Mouse (Mus musculus) embryonic facial prominence, embryonic 14.5 days (tissue): ENCODE measurements around the gene Gm21885. TPM values are rescaled to one million over a fixed set of nuclear protein-coding genes. Genes with fewer than 3 reads are reported as not detected.

Experiments used
- ATAC-seq: fragments of 200-750 bp; cut with Nextera tagmentation; 2 replicates; pipeline ENCODE4 v1.8.0; 2017; ENCODE audit warnings: low read depth, moderate number of reproducible peaks, moderate TSS enrichment
- DNase-seq: peaks from one replicate; pipeline ENCODE4 v3.0.0-alpha.2; 2015; ENCODE audit warnings: low spot score
- H3K27ac ChIP-seq: fragments of 300-500 bp; sonication (generic); replicated peaks from 2 replicates; pipeline ENCODE4 v1.5.1; 2014; ENCODE audit warnings: low read depth, mild to moderate bottlenecking, low read length, moderate library complexity
- H3K27me3 ChIP-seq: fragments of 300-500 bp; sonication (generic); replicated peaks from 2 replicates; pipeline ENCODE4 v1.6.1; 2014; ENCODE audit warnings: low read length; ENCODE audit not compliant: control insufficient read depth, insufficient read depth
- H3K36me3 ChIP-seq: fragments of 300-500 bp; sonication (generic); 2 replicates; pipeline ENCODE4 v1.6.1; 2014; ENCODE audit warnings: low read length, mixed read lengths; ENCODE audit not compliant: control insufficient read depth, insufficient read depth
- H3K4me1 ChIP-seq: fragments of 300-500 bp; sonication (generic); 2 replicates; pipeline ENCODE4 v1.6.1; 2014; ENCODE audit warnings: antibody characterized with exemption, low read length; ENCODE audit not compliant: control insufficient read depth, insufficient read depth
- H3K4me2 ChIP-seq: fragments of 300-500 bp; sonication (generic); 2 replicates; pipeline ENCODE4 v1.6.1; 2014; ENCODE audit warnings: low read depth, mild to moderate bottlenecking, low read length, moderate library complexity, mixed read lengths
- H3K4me3 ChIP-seq: fragments of 300-500 bp; sonication (generic); 2 replicates; pipeline ENCODE4 v1.5.1; 2014; ENCODE audit warnings: low read depth, mild to moderate bottlenecking, low read length
- H3K9ac ChIP-seq: fragments of 300-500 bp; sonication (generic); 2 replicates; pipeline ENCODE4 v1.6.1; 2014; ENCODE audit warnings: low read depth, mild to moderate bottlenecking, low read length, moderate library complexity, mixed read lengths
- H3K9me3 ChIP-seq: fragments of 300-500 bp; sonication (generic); 2 replicates; pipeline ENCODE4 v1.6.1; 2016; ENCODE audit warnings: low read length; ENCODE audit not compliant: control insufficient read depth
- WGBS: fragments of 180-500 bp; shearing (Covaris S2); extraction: QIAGEN DNeasy Blood & Tissue Kit; methylation state at CpG from one replicate; pipeline ENCODE4 v1.1.7; 2014; 5-methylcytosine and 5-hydroxymethylcytosine counted together
- polyA plus RNA-seq: library from polyadenylated mRNA; unstranded; fragments of >200 nt; fragmentation: Nextera tagmentation; extraction: Ambion mirVana; gene quantifications from 2 replicates; pipeline ENCODE4 v1.2.1, GENCODE M21; 2014

The Gm21885 gene
- polyA plus RNA-seq: 0.38 TPM in 1 of 2 replicates, not detected in the other

DNA sequence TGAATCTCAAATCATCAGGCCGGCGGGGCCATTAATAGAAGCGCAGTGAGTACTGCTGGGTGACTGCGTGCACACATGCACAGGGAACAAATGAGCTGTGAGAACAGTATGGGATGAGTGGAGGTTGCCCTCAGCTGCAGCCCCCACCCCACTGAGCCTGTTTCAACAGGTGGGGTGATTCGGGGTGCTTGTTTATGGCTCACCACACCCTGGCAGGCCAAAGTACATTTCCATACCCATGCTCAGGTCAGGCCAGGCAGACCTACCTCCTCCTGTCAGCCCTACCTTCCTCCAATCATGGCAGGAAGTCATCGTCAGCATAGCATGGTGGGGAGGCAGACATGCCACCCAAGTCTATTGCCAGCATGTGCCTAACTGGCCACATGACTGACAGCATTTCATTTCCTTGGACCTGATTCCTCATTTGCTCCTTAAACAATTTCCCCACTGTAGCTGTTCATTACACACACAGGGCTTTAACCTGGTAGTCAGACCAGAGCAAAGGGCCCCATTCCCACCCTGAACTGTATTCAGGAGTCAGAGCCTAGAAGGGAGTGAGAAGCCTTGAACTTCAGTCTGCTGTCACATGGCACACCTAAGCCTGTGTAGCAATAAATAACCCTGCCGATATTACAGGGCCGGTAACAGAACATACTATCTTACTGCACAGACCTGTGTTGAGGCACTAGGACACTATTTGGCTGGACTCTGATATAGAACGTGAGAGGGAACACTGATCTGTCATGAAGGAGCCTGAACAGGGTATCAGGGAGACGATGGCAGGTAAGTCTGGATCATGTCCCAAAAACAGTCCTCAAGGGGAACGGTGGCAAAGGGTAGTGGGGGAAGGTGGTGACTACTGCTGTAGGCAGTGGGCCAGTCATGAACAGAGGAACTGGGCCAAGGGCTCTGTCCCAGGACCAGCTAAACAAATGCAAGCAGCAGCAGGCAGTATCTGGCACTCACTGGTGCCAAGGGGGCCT is at the start of gene Gm21885:
Gm21885 (plus strand) TSS at position 675 of the 983 bp plus-strand sequence.
- ATAC-seq: no peak
- Histone ChIP-seq H3K9ac (no peak within 1 kb of the TSS), H3K4me3 (no peak within 1 kb of the TSS), H3K9me3 (no peaks in the 10 kb centered on the region), H3K27ac (no peak within 1 kb of the TSS), H3K4me2 (no peak within 1 kb of the TSS), H3K36me3 (peaks cover 26% of the 10 kb centered on the region), H3K4me1 (no peaks in the 10 kb centered on the region), H3K27me3 (no peaks in the 10 kb centered on the region)
- 81% methylated on average over 11 of the region's 11 CpGs for WGBS
- no peak for DNase-seq

DNA sequence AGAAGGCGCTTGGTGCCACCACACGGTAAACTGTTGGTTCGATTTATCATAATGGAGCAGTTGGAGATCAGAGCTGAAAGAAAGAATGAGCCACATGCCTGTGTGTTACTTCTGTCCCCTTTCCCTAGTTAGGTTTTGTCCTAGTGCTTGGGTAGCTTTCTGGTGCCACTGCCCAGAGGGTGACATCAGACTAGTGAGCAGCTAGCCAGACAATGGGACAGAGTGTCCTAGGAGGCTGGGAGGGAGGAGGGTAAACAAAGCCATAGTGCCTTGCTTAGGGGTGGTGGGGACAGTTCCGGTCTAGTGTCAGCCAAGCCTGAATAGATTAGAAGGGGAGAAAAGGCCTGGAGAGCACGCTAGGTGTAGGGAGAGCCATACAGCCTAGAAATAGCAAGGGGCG is 48.3 kb upstream of the Gm21885 start:
- Histone ChIP-seq H3K27me3 (no peaks in the 10 kb centered on the region), H3K4me3 (no peak overlapping the region), H3K4me2 (no peak overlapping the region), H3K36me3 (no peaks in the 10 kb centered on the region), H3K4me1 (peaks cover 5% of the 10 kb centered on the region), H3K9me3 (no peaks in the 10 kb centered on the region), H3K9ac (no peak overlapping the region), H3K27ac (no peak overlapping the region)
- WGBS: 72% methylated on average over 6 of the region's 6 CpGs
- DNase-seq: no peak
- ATAC-seq: no peak

GRCm38 (mm10) chr11:94234380-94234779 is 47.3 kb upstream of the Gm21885 start:
- Histone ChIP-seq H3K27me3 (no peaks in the 10 kb centered on the region), H3K9ac (no peak overlapping the region), H3K36me3 (no peaks in the 10 kb centered on the region), H3K27ac (no peak overlapping the region), H3K4me3 (no peak overlapping the region), H3K9me3 (no peaks in the 10 kb centered on the region), H3K4me2 (no peak overlapping the region), H3K4me1 (no peaks in the 10 kb centered on the region)
- WGBS: 86% methylated on average over 12 of the region's 12 CpGs
- ATAC-seq (no peak), DNase-seq (no peak)

- Histone ChIP-seq H3K36me3 (no peaks in the 10 kb centered on the region), H3K4me1 (no peaks in the 10 kb centered on the region), H3K4me3 (no peak overlapping the region), H3K27me3 (no peaks in the 10 kb centered on the region), H3K9ac (no peak overlapping the region), H3K27ac (no peak overlapping the region), H3K4me2 (no peak overlapping the region), H3K9me3 (no peaks in the 10 kb centered on the region)
- DNase-seq (no peak), ATAC-seq (no peak)
- WGBS: 83% methylated on average over 8 of the region's 8 CpGs
Observed at GRCm38 (mm10) chr11:94234857-94235256, 46.8 kb upstream of the Gm21885 start.

DNA sequence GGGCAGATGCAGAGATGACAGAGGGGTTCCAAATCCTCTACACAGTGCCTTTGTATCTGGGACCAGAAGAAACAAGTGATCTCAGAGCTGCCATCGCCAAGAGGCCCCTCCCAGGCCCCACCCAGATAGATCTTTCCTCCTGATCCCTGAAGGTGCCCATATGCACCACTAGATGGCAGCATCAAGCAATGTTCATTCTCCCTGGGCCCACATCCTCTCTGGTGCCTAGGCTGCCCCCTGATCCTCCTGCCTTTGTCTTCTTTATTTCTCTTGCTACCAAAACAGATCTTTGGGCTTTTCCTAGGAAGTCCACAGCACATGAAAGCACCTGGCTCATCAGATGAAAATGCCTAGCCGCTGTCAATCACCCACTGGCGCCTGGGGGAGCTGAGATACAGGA is 45.6 kb upstream of the Gm21885 start:
- H3K9ac ChIP-seq: no peak overlapping the region; the same call in 1 of the 2 replicates
- WGBS: 16% methylated on average over 3 of the region's 3 CpGs
- peak overlapping the region; percentile 42; the same call in 1 of the 2 replicates for H3K27ac ChIP-seq
- peak overlapping the region; percentile 27; the same call in 1 of the 2 replicates for H3K4me2 ChIP-seq
- H3K36me3 ChIP-seq: no peaks in the 10 kb centered on the region
- ATAC-seq (peak; percentile 93), DNase-seq (peak; percentile 90)
- H3K4me1 ChIP-seq: no peaks in the 10 kb centered on the region
- no peaks in the 10 kb centered on the region for H3K9me3 ChIP-seq
- no peak overlapping the region for H3K4me3 ChIP-seq
- H3K27me3 ChIP-seq: no peaks in the 10 kb centered on the region

- Histone ChIP-seq H3K36me3 (no peaks in the 10 kb centered on the region), H3K27me3 (no peaks in the 10 kb centered on the region), H3K4me1 (peaks cover 17% of the 10 kb centered on the region), H3K9ac (no peak overlapping the region), H3K4me3 (no peak overlapping the region), H3K4me2 (no peak overlapping the region), H3K27ac (no peak overlapping the region), H3K9me3 (no peaks in the 10 kb centered on the region)
- DNase-seq (no peak), ATAC-seq (no peak)
- whole genome bisulfite sequencing: 87% methylated on average over 8 of the region's 8 CpGs
Observed at GRCm38 (mm10) chr11:94238786-94239185, 42.9 kb upstream of the Gm21885 start.

DNA sequence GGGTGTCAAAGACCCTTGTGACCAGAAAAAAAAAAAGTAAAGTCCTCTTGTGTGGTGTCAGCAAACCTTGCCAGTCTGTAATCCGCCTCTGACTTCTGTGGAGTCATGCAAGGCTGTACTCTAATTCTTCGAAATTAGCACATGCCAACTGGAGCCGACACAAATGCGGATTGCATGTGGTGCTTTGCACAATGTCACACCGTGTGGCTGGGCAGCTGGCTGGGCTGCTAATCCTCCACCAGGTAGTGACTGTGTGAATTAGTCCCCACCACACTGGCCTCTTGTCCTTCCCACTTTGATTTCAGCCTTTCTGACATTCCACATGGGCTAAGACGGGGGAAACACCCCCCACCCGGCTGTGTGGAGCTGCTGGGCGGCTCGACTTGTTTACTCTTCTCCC is 42.0 kb upstream of the Gm21885 start:
- H3K4me1 ChIP-seq: peaks cover 24% of the 10 kb centered on the region

DNA sequence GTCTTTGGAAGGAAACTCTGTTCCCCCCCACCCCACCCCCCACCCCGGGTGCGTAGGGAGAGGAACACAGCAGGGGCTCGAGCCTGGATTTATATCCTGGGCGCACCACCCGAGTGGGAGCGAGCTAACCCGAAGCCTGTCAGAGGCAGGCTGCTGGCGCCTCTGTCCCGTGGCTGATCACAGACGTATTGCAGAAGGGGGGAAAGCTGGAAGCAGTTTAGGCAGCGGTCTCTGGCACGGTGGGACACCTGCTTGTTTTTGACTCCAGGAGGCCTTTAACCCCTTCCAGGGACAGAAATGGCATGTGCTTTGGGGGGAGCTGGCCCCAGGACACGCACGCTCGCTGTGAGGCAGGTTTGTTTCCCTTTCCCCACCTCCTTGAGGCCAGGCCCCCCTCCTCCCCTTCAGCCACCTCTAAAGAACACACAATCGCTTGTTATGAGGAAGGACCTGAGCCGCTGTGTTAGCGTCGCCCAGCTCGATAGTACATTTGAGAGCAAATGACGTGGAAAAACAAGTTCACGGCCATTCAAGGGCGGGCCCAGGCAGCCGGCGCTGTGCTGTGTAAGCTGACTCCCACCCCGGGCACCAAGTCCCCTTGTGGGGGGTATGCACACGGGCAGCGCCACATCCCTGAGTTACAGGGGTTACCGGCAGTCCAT is 38.8 kb upstream of the Gm21885 start:
- ATAC-seq: peak; percentile 69
- H3K36me3 ChIP-seq: no peaks in the 10 kb centered on the region
- H3K4me1 ChIP-seq: peaks cover 50% of the 10 kb centered on the region
- no peaks in the 10 kb centered on the region for H3K9me3 ChIP-seq
- H3K4me3 ChIP-seq: peak overlapping the region; percentile 29
- under 1% methylated on average over 27 of the region's 29 CpGs for WGBS
- H3K27me3 ChIP-seq: no peaks in the 10 kb centered on the region
- peak overlapping the region; percentile 63 for H3K4me2 ChIP-seq
- peak; percentile 83 for DNase-seq
- H3K27ac ChIP-seq: peak overlapping the region; percentile 86
- peak overlapping the region; percentile 57 for H3K9ac ChIP-seq

More for the DNA sequence above, 42.0 kb upstream of the Gm21885 start:
- H3K27me3 ChIP-seq: no peaks in the 10 kb centered on the region
- peak overlapping the region; percentile 49 for H3K9ac ChIP-seq
- no peak overlapping the region for H3K27ac ChIP-seq
- ATAC-seq (no peak), DNase-seq (peak; percentile 35)
- H3K4me3 ChIP-seq: no peak overlapping the region
- H3K4me2 ChIP-seq: no peak overlapping the region
- H3K36me3 ChIP-seq: no peaks in the 10 kb centered on the region
- WGBS: 34% methylated on average over 9 of the region's 9 CpGs
- no peaks in the 10 kb centered on the region for H3K9me3 ChIP-seq
